Mouse (Mus musculus) embryonic fibroblast, embryonic 13.5 days (primary cell): Measurements from ENCODE around the gene Capn1.

Experiments used
- CTCF ChIP-seq: IDR thresholded peaks from 2 replicates; pipeline ENCODE4 v1.5.1; 2011; ENCODE audit warnings: mild to moderate bottlenecking, control low read depth, low read length, moderate library complexity, borderline replicate concordance; ENCODE audit not compliant: insufficient read depth
- POLR2A ChIP-seq: IDR thresholded peaks from 2 replicates; pipeline ENCODE4 v1.6.1; 2011; ENCODE audit warnings: low read depth, mild to moderate bottlenecking, control low read depth, low read length, moderate library complexity

DNA sequence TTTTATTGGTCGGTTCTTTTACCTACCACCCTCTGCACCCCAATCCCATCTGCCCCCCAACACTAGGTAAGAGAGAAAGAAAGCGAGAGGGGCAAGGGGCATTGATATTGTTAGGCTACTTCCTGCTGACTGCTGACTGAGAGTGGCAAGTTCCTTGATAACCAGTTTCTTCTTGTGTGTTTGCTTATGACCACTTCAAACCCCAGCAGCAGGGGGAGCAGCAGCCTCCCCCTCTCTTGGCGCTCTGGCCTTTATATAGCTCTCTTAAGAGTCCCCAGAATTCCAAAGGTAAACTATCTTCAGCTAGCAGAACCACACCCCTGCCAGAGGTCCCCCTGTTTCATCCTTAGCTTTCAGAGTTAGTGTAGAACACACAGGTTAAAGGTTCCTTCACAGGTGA is 4.6 kb upstream of the Capn1 start:
- TF ChIP-seq CTCF: no peak
- TF ChIP-seq POLR2A: no peak
